Mouse (Mus musculus): ENCODE measurements around the gene Gcnt2.

GRCm38 (mm10) chr13:40986081-40986480 is 126.5 kb downstream of the Gcnt2 start:
- TF ChIP-seq CTCF (IDR thresholded peaks at IDR 0.05; ENCODE audit: low read depth, low read length) (no peak), EP300 (IDR thresholded peaks at IDR 0.05; ENCODE audit: insufficient read depth, low read depth, low read length) (no peak)

Measured in ES-Bruce4 (cell line).